Mouse (Mus musculus) layer of hippocampus, adult 11-12 months (tissue): ENCODE data around the gene Nufip1.

Experiments
- DNase-seq: peaks from one replicate; pipeline ENCODE4 v3.0.0; 2022; ENCODE audit warnings: low spot score

The Nufip1 gene

GRCm38 (mm10) chr14:76110396-76111221, at the start of gene Nufip1, which contains the start of gene Gpalpp1:
Gene Nufip1 (plus strand): TSS chr14:76110891.
Gene Gpalpp1 (minus strand): TSS chr14:76110760.
- DNase-seq: peak; percentile 94

GRCm38 (mm10) chr14:76067237-76067636, 43.5 kb upstream of the Nufip1 start:
- DNase-seq: no peak

GRCm38 (mm10) chr14:76068296-76068695, 42.4 kb upstream of the Nufip1 start:
- no peak for DNase-seq

GRCm38 (mm10) chr14:76069296-76069695, 41.4 kb upstream of the Nufip1 start:
- no peak for DNase-seq

GRCm38 (mm10) chr14:76072626-76073025, 38.1 kb upstream of the Nufip1 start:
- DNase-seq: no peak

- DNase-seq: no peak
These were observed 36.5 kb upstream of the Nufip1 start for GRCm38 (mm10) chr14:76074206-76074605.

- no peak for DNase-seq
These were observed 35.0 kb upstream of the Nufip1 start for GRCm38 (mm10) chr14:76075721-76076120.

- DNase-seq: peak; percentile 35
These were observed 34.1 kb upstream of the Nufip1 start for GRCm38 (mm10) chr14:76076602-76077001.

GRCm38 (mm10) chr14:76077088-76077491, 33.6 kb upstream of the Nufip1 start:
- DNase-seq: peak; percentile 67

GRCm38 (mm10) chr14:76081451-76081850, 29.2 kb upstream of the Nufip1 start:
- no peak for DNase-seq

GRCm38 (mm10) chr14:76082086-76082636, 28.5 kb upstream of the Nufip1 start:
- DNase-seq: no peak

- DNase-seq: no peak
These were observed 26.5 kb upstream of the Nufip1 start for GRCm38 (mm10) chr14:76084188-76084587.

- DNase-seq: no peak
These were observed 13.4 kb upstream of the Nufip1 start for GRCm38 (mm10) chr14:76097244-76097643.

GRCm38 (mm10) chr14:76097815-76098214, 12.9 kb upstream of the Nufip1 start:
- DNase-seq: no peak

- DNase-seq: no peak
These were observed 11.1 kb upstream of the Nufip1 start for GRCm38 (mm10) chr14:76099543-76099942.

GRCm38 (mm10) chr14:76115744-76116143, 5.1 kb downstream of the Nufip1 start:
- no peak for DNase-seq

- DNase-seq: no peak
These were observed 8.3 kb downstream of the Nufip1 start for GRCm38 (mm10) chr14:76118963-76119362.

- peak; percentile 60 for DNase-seq
These were observed 9.8 kb downstream of the Nufip1 start for GRCm38 (mm10) chr14:76120472-76120871.

- DNase-seq: peak; percentile 63
These were observed 11.4 kb downstream of the Nufip1 start for GRCm38 (mm10) chr14:76121901-76122662.

- DNase-seq: no peak
These were observed 12.0 kb downstream of the Nufip1 start for GRCm38 (mm10) chr14:76122663-76123058.

- no peak for DNase-seq
These were observed 16.6 kb downstream of the Nufip1 start for GRCm38 (mm10) chr14:76127311-76127710.

- no peak for DNase-seq
These were observed 17.5 kb downstream of the Nufip1 start for GRCm38 (mm10) chr14:76128174-76128573.

GRCm38 (mm10) chr14:76134975-76135374, 24.3 kb downstream of the Nufip1 start:
- DNase-seq: no peak
